Mouse (Mus musculus) kidney, embryonic 15.5 days (tissue): Measurements from ENCODE around the gene Zmynd10. TPM values are rescaled to one million over a fixed set of nuclear protein-coding genes. Genes with fewer than 3 reads are reported as not detected.
A peak's percentile ranks its signal among the peaks of the same experiment; 100 is the strongest.

ENCODE experiments used
- ATAC-seq: fragments of 200-750 bp; cut with Nextera tagmentation; replicated peaks from 2 replicates; pipeline ENCODE4 v1.8.0; 2017; ENCODE audit warnings: moderate TSS enrichment; ENCODE audit not compliant: low FRiP score
- H3K27ac ChIP-seq: fragments of 300-500 bp; sonication (generic); 2 replicates; pipeline ENCODE4 v1.5.1; 2015; ENCODE audit warnings: mild to moderate bottlenecking, inconsistent platforms
- H3K27me3 ChIP-seq: fragments of 300-500 bp; sonication (generic); 2 replicates; pipeline ENCODE4 v1.6.1; 2015; ENCODE audit warnings: inconsistent platforms
- H3K36me3 ChIP-seq: fragments of 300-500 bp; sonication (generic); 2 replicates; pipeline ENCODE4 v1.6.1; 2015; ENCODE audit warnings: inconsistent platforms
- H3K4me1 ChIP-seq: fragments of 300-500 bp; sonication (generic); 2 replicates; pipeline ENCODE4 v1.6.1; 2015; ENCODE audit warnings: inconsistent platforms
- H3K4me2 ChIP-seq: fragments of 300-500 bp; sonication (generic); 2 replicates; pipeline ENCODE4 v1.6.1; 2015; ENCODE audit warnings: moderate library complexity, mild to moderate bottlenecking, inconsistent platforms
- H3K4me3 ChIP-seq: fragments of 300-500 bp; sonication (generic); replicated peaks from 2 replicates; pipeline ENCODE4 v1.5.1; 2015; ENCODE audit warnings: mild to moderate bottlenecking, inconsistent platforms
- H3K9ac ChIP-seq: fragments of 300-500 bp; sonication (generic); 2 replicates; pipeline ENCODE4 v1.6.1; 2015; ENCODE audit warnings: mild to moderate bottlenecking, inconsistent platforms
- H3K9me3 ChIP-seq: fragments of 300-500 bp; sonication (generic); replicated peaks from 2 replicates; pipeline ENCODE4 v1.6.1; 2016; ENCODE audit warnings: inconsistent platforms
- WGBS: fragments of 180-500 bp; shearing (Covaris S2); methylation state at CpG from one replicate; pipeline ENCODE4 v1.1.7; 2015; ENCODE audit warnings: mixed read lengths; 5-methylcytosine and 5-hydroxymethylcytosine counted together
- polyA plus RNA-seq: library from polyadenylated mRNA; unstranded; fragments of >200 nt; fragmentation: Nextera tagmentation; extraction: Ambion mirVana; gene quantifications from 2 replicates; pipeline ENCODE4 v1.2.1, GENCODE M21; 2015

The Zmynd10 gene
- polyA plus RNA-seq, 1 experiment from 2014 or later = 2.9 TPM

DNA sequence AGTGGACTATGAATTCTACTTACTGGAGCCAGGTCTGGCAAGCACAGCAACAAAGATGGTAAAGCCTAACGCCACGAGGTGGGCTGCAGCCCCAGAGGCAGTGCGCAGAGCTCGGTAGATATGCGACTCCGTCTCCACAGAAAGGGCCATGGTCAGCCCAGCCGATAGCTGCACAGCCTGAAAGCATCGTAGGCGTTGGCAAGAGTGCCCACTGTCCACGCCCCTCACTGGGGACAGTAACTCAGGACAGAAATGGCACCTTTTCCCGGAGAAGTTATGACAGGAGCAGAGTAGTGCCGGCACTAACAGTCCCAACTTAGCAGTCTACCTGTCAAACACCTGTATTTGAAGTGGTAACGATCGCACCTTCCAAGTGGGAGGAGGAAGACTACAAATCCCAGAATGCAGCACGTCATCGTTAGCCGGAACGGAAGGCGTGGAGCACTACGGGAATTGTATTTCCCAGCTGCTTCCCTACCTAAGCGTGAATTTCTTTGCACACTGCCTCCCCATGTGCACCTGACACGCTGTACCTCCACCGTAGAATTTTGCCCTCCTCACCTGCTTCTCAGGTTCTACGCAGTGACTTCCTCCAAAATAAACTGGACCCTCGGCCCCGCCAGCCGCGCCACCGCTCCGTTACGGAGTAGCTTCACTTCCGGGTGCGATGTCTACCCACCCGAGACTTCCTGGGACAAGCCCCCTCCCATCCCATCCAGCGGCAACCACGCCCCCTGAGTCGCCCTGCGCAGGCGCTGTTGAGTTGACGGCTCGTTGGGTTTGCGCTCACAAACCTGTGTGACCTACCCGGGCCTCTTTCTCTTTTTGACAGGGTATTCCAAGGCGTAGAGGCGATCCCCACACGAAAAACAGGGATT lies 5.4 kb upstream of the Zmynd10 start, which contains the start of the genes Cyb561d2 and Nprl2:
Gene Cyb561d2, minus strand, starts transcription at position 720 of the 878 bp plus-strand sequence.
Gene Nprl2, plus strand, starts transcription at position 753 of the 878 bp plus-strand sequence.
- H3K36me3 ChIP-seq = peaks cover 59% of the 10 kb centered on the region
- H3K9me3 ChIP-seq = no peaks in the 10 kb centered on the region
- peaks cover 43% of the 10 kb centered on the region for H3K4me1 ChIP-seq
- H3K4me2 ChIP-seq = peak within 1 kb of the TSS; percentile 85
- under 1% methylated on average over 46 of the region's 46 CpGs for WGBS
- ATAC-seq = peak; percentile 85
- no peaks in the 10 kb centered on the region for H3K27me3 ChIP-seq
- H3K27ac ChIP-seq = peak within 1 kb of the TSS; percentile 81
- H3K9ac ChIP-seq = peak within 1 kb of the TSS; percentile 69
- H3K4me3 ChIP-seq = peak within 1 kb of the TSS; percentile 84

DNA sequence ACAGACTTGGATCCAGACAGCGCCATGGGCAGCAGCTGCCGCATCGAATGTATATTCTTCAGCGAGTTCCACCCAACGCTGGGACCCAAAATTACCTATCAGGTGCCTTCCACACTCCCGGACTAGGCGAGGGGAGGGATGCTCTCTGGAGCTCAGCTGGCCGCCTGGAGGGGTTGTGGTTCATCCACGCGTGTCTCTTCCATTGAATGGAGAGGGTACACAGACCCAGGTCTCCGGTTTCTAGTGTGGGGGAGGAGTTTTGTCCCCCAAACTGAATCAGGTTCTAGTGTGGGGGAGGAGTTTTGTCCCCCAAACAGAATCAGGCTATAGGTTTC lies 4.8 kb upstream of the Zmynd10 start:
- Histone ChIP-seq H3K27ac (peak overlapping the region; percentile 81), H3K9me3 (no peaks in the 10 kb centered on the region), H3K4me2 (peak overlapping the region; percentile 85), H3K4me1 (peaks cover 43% of the 10 kb centered on the region), H3K27me3 (no peaks in the 10 kb centered on the region), H3K9ac (peak overlapping the region; percentile 69), H3K36me3 (peaks cover 53% of the 10 kb centered on the region), H3K4me3 (peak overlapping the region; percentile 84)
- ATAC-seq = peak; percentile 27
- WGBS = under 1% methylated on average over 11 of the region's 11 CpGs

GRCm38 (mm10) chr9:107542721-107543120 lies 4.4 kb upstream of the Zmynd10 start:
- Histone ChIP-seq H3K9ac (peak overlapping the region; percentile 69), H3K9me3 (no peaks in the 10 kb centered on the region), H3K4me1 (peaks cover 46% of the 10 kb centered on the region), H3K4me3 (peak overlapping the region; percentile 84), H3K27ac (peak overlapping the region; percentile 81), H3K4me2 (peak overlapping the region; percentile 85), H3K36me3 (peaks cover 49% of the 10 kb centered on the region), H3K27me3 (no peaks in the 10 kb centered on the region)
- ATAC-seq = no peak
- 23% methylated on average over 8 of the region's 8 CpGs for WGBS

DNA sequence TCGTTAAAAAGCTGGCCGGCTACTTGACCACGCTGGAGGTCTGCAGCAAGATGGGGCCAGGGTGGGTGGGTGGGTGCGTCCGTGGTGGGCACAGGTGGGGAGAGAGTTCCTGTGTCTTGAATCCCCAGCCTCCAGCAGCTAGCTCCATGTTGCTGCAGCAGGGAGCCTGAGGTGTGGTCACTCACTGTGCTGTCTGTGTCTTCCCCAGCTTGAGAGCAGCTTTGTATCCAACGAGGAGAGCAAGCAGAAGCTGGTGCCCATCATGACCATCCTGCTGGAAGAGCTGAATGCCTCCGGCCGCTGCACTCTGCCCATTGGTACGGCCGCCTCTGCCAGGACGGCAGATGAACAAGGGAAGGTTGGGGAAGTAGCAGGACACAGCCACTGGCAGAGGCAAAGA lies 3.8 kb upstream of the Zmynd10 start:
- Histone ChIP-seq H3K27ac (no peak overlapping the region), H3K4me3 (peak overlapping the region; percentile 84; the same call in 1 of the 2 replicates), H3K4me1 (peaks cover 46% of the 10 kb centered on the region), H3K36me3 (peaks cover 43% of the 10 kb centered on the region), H3K4me2 (peak overlapping the region; percentile 85), H3K27me3 (no peaks in the 10 kb centered on the region), H3K9me3 (no peaks in the 10 kb centered on the region), H3K9ac (no peak overlapping the region)
- ATAC-seq = no peak
- WGBS = 84% methylated on average over 11 of the region's 11 CpGs

- Histone ChIP-seq H3K27ac (no peak overlapping the region), H3K9ac (no peak overlapping the region), H3K27me3 (no peaks in the 10 kb centered on the region), H3K4me1 (peaks cover 46% of the 10 kb centered on the region), H3K4me3 (no peak overlapping the region), H3K36me3 (peaks cover 34% of the 10 kb centered on the region), H3K4me2 (no peak overlapping the region), H3K9me3 (no peaks in the 10 kb centered on the region)
- 95% methylated on average over 17 of the region's 17 CpGs for WGBS
- ATAC-seq = no peak
Measured at GRCm38 (mm10) chr9:107544196-107544700, 2.9 kb upstream of the Zmynd10 start.

DNA sequence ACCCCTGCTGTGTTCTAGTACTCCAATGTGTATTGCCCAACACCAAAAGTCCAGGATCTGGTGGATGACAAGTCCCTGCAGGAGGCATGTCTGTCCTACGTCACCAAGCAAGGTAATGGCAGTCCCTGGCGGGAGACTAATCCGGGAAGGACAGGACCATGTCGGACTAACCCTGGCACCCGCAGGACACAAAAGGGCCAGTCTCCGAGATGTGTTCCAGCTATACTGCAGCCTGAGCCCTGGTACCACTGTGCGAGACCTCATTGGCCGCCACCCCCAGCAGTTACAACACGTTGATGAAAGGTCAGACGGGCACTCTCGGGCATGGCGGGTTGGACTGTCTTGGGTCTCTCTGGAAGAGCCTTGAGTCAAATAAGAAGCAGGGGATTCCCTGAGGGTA lies 2.4 kb upstream of the Zmynd10 start:
- Histone ChIP-seq H3K9me3 (no peaks in the 10 kb centered on the region), H3K4me2 (no peak overlapping the region), H3K9ac (no peak overlapping the region), H3K27me3 (no peaks in the 10 kb centered on the region; the same call in 1 of the 2 replicates), H3K4me1 (peaks cover 48% of the 10 kb centered on the region), H3K27ac (no peak overlapping the region), H3K36me3 (peaks cover 29% of the 10 kb centered on the region), H3K4me3 (no peak overlapping the region)
- 93% methylated on average over 12 of the region's 12 CpGs for WGBS
- ATAC-seq = no peak

DNA sequence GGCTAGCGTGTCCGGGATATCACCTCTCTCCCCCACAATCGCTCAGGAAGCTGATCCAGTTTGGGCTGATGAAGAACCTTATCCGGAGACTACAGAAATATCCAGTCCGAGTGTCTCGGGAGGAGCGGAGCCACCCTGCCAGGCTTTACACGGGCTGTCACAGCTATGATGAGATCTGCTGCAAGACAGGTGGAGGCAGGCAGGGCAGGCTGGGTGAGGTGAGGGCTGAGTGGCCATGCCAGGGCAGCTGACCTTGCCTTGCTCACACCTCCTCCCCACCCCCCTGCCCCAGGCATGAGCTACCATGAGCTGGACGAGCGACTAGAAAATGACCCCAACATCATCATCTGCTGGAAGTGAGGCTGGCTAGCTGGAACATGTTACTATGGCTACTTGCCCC lies 1.9 kb upstream of the Zmynd10 start:
- ATAC-seq = no peak
- WGBS = 93% methylated on average over 10 of the region's 10 CpGs

DNA sequence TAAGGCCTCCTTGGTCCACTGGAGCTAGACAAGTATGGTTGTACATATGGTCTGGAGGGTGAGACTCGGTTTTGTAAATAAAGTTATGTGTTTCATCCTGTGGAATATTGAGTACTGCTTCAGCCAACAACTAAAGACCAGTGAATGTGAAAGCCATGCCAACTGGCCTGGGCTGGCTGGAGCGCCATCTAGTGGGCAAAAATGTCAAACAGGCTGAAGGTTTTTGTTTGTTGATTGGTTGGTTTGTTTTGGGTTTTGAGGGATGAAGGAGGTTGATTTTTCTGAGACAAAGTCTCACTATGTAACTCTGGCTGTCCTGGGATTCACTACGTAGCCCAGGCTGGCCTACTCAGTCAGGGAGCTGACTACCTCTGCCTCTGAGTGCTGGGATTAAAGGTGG lies 1.5 kb upstream of the Zmynd10 start:
- Histone ChIP-seq H3K4me1 (peaks cover 49% of the 10 kb centered on the region), H3K4me3 (no peak overlapping the region), H3K27me3 (no peaks in the 10 kb centered on the region; the same call in 1 of the 2 replicates), H3K27ac (no peak overlapping the region), H3K9me3 (no peaks in the 10 kb centered on the region), H3K9ac (no peak overlapping the region), H3K36me3 (peaks cover 24% of the 10 kb centered on the region), H3K4me2 (no peak overlapping the region)
- whole genome bisulfite sequencing = 9% methylated on average over 3 of the region's 3 CpGs
- ATAC-seq = no peak

More for the DNA sequence above, 1.9 kb upstream of the Zmynd10 start:
- H3K4me1 ChIP-seq = peaks cover 49% of the 10 kb centered on the region
- no peaks in the 10 kb centered on the region for H3K9me3 ChIP-seq
- H3K36me3 ChIP-seq = peaks cover 24% of the 10 kb centered on the region
- H3K4me2 ChIP-seq = no peak overlapping the region
- H3K9ac ChIP-seq = no peak overlapping the region
- no peak overlapping the region for H3K4me3 ChIP-seq
- no peaks in the 10 kb centered on the region; the same call in 1 of the 2 replicates for H3K27me3 ChIP-seq
- H3K27ac ChIP-seq = no peak overlapping the region

DNA sequence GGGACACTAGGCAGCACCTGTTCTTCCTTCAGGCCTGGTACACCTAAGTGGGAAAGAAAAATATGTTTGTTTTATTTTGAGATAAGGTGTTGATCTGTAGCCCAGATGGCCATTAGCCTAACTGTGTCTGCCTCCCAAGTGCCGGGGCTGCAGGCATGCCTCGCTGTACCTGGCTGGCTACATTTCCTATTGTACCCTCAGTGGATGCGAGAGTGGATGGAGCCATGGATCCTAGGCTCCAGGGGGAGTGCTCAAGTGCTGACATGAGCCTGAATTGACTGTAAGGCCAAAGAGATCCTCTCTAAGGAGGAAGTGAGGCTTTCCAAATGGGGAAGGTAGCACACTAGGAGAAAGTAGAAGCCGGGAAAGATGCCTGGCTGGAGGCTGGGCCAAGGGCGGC lies 859 bp downstream of the Zmynd10 start:
- Histone ChIP-seq H3K27me3 (no peaks in the 10 kb centered on the region; the same call in 1 of the 2 replicates), H3K4me3 (no peak overlapping the region), H3K4me2 (no peak overlapping the region), H3K27ac (no peak overlapping the region), H3K4me1 (peaks cover 54% of the 10 kb centered on the region), H3K36me3 (peaks cover 24% of the 10 kb centered on the region), H3K9ac (no peak overlapping the region), H3K9me3 (no peaks in the 10 kb centered on the region)
- ATAC-seq = no peak
- 85% methylated on average over 5 of the region's 5 CpGs for WGBS

GRCm38 (mm10) chr9:107548820-107549219 lies 1.7 kb downstream of the Zmynd10 start:
- Histone ChIP-seq H3K4me2 (no peak overlapping the region), H3K27ac (no peak overlapping the region), H3K4me1 (peaks cover 61% of the 10 kb centered on the region), H3K36me3 (peaks cover 20% of the 10 kb centered on the region), H3K9me3 (no peaks in the 10 kb centered on the region), H3K27me3 (no peaks in the 10 kb centered on the region; the same call in 1 of the 2 replicates), H3K9ac (no peak overlapping the region), H3K4me3 (no peak overlapping the region)
- no peak for ATAC-seq
- 81% methylated on average over 10 of the region's 10 CpGs for WGBS

GRCm38 (mm10) chr9:107549297-107550074 lies 2.4 kb downstream of the Zmynd10 start:
- peaks cover 14% of the 10 kb centered on the region for H3K36me3 ChIP-seq
- no peaks in the 10 kb centered on the region; the same call in 1 of the 2 replicates for H3K27me3 ChIP-seq
- no peak for ATAC-seq
- 80% methylated on average over 20 of the region's 20 CpGs for WGBS
- no peaks in the 10 kb centered on the region for H3K9me3 ChIP-seq
- no peak overlapping the region for H3K27ac ChIP-seq
- H3K4me3 ChIP-seq = no peak overlapping the region
- no peak overlapping the region for H3K4me2 ChIP-seq
- H3K4me1 ChIP-seq = peaks cover 64% of the 10 kb centered on the region
- no peak overlapping the region for H3K9ac ChIP-seq
